Mouse (Mus musculus) intestine, embryonic 15.5 days (tissue): ENCODE data around the gene C130050O18Rik. TPM values are rescaled to one million over a fixed set of nuclear protein-coding genes. Genes with fewer than 3 reads are reported as not detected.

Experiments
- ATAC-seq: fragments of 200-750 bp; cut with Nextera tagmentation; 2 replicates; pipeline ENCODE4 v1.8.0; 2017; ENCODE audit warnings: moderate TSS enrichment, moderate library complexity
- H3K27ac ChIP-seq: fragments of 300-500 bp; sonication (generic); 2 replicates; pipeline ENCODE4 v1.5.1; 2015; ENCODE audit warnings: mild to moderate bottlenecking, inconsistent platforms
- H3K27me3 ChIP-seq: fragments of 300-500 bp; sonication (generic); replicated peaks from 2 replicates; pipeline ENCODE4 v1.6.1; 2015; ENCODE audit warnings: inconsistent platforms
- H3K36me3 ChIP-seq: fragments of 300-500 bp; sonication (generic); 2 replicates; pipeline ENCODE4 v1.6.1; 2015; ENCODE audit warnings: inconsistent platforms
- H3K4me1 ChIP-seq: fragments of 300-500 bp; sonication (generic); replicated peaks from 2 replicates; pipeline ENCODE4 v1.6.1; 2015; ENCODE audit warnings: inconsistent platforms
- H3K4me2 ChIP-seq: fragments of 300-500 bp; sonication (generic); replicated peaks from 2 replicates; pipeline ENCODE4 v1.6.1; 2015; ENCODE audit warnings: mild to moderate bottlenecking, inconsistent platforms
- H3K4me3 ChIP-seq: fragments of 300-500 bp; sonication (generic); replicated peaks from 2 replicates; pipeline ENCODE4 v1.5.1; 2015; ENCODE audit warnings: inconsistent platforms
- H3K9ac ChIP-seq: fragments of 300-500 bp; sonication (generic); 2 replicates; pipeline ENCODE4 v1.6.1; 2015; ENCODE audit warnings: inconsistent platforms
- H3K9me3 ChIP-seq: fragments of 300-500 bp; sonication (generic); 2 replicates; pipeline ENCODE4 v1.6.1; 2016; ENCODE audit warnings: inconsistent platforms
- WGBS: fragments of 180-500 bp; shearing (Covaris S2); methylation state at CpG from one replicate; pipeline ENCODE4 v1.1.7; 2015; 5-methylcytosine and 5-hydroxymethylcytosine counted together
- polyA plus RNA-seq: library from polyadenylated mRNA; unstranded; fragments of >200 nt; fragmentation: Nextera tagmentation; extraction: Ambion mirVana; gene quantifications from 2 replicates; pipeline ENCODE4 v1.2.1, GENCODE M21; 2015

C130050O18Rik gene
- polyA plus RNA-seq, 1 experiment from 2014 or later = 0.85 TPM

DNA sequence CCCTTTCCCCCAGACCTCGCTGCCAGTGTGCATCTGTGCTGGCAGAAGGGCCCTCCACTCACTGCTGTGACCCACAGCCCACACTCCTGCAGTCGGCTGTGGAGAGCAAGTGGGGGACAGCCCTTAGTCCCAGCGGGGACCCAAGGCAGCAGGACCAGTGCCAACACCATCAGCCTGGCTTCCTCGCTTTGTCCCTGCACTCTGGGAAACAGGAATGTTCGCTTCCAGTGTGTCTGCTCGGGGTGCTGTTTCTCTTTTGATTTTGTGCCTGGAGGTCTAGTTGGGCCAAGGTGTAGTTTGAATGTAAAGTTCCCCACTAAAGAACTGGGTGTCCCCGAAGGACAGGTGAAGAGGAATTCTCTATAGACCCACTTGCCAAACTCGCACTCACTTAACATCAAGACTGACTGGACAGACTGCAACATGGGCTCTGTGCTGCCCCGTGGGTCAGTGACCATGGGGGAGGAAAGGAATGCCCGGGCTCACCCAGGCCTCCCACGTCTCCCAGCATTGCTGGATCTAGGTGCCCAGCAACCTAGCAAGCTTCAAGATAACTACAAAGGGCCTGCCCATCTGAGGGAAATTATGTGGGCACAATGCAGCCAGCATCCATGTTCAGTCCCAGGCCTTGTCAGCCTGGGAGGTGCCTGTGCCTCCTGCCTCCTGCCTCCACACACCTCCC is 13.6 kb upstream of the C130050O18Rik start:
- WGBS = 77% methylated on average over 11 of the region's 11 CpGs
- no peak for ATAC-seq
- H3K9ac ChIP-seq = no peak overlapping the region
- no peaks in the 10 kb centered on the region for H3K27me3 ChIP-seq
- H3K4me1 ChIP-seq = peaks cover 22% of the 10 kb centered on the region
- H3K4me3 ChIP-seq = no peak overlapping the region
- H3K9me3 ChIP-seq = no peaks in the 10 kb centered on the region
- H3K36me3 ChIP-seq = no peaks in the 10 kb centered on the region
- H3K27ac ChIP-seq = no peak overlapping the region
- H3K4me2 ChIP-seq = no peak overlapping the region

DNA sequence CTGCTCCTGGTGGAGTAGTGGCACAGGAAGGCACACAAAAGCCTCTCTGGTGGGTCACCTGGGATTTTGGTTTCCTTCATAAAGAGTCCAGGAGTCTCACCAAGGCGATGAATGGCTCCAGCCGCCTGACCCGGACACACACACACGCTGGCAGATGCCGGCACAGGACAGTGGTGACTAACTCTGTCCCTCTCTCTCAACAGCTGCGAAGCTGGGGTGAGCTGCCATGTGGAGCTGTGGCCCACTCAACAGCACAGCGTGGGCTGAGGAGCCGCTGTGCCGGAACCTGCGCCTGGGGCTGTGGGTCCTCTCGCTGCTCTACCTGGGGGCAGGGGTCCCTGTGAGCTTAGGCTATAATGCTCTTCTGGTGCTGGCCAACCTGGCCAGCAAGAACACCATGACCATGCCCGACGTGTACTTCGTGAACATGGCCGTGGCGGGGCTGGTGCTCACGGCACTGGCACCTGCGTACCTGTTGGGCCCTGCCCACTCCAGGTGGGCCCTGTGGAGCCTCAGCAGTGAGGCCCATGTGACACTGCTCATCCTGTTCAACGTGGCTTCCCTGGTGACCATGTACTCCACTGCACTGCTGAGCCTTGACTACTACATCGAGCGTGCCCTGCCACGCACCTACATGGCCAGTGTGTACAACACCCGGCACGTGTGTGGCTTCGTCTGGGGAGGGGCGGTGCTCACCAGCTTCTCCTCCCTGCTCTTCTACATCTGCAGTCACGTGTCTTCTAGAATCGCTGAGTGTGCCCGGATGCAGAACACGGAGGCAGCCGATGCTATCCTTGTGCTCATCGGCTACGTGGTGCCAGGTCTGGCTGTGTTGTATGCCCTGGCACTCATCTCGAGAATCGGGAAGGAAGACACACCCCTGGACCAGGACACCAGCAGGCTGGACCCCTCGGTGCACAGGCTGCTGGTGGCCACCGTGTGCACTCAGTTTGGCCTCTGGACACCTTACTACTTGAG is 12.6 kb upstream of the C130050O18Rik start:
- Histone ChIP-seq H3K9ac (no peak overlapping the region), H3K27me3 (no peaks in the 10 kb centered on the region), H3K4me2 (no peak overlapping the region), H3K36me3 (no peaks in the 10 kb centered on the region), H3K9me3 (no peaks in the 10 kb centered on the region), H3K4me3 (no peak overlapping the region), H3K27ac (no peak overlapping the region), H3K4me1 (peaks cover 22% of the 10 kb centered on the region)
- no peak for ATAC-seq
- WGBS = 91% methylated on average over 37 of the region's 37 CpGs

DNA sequence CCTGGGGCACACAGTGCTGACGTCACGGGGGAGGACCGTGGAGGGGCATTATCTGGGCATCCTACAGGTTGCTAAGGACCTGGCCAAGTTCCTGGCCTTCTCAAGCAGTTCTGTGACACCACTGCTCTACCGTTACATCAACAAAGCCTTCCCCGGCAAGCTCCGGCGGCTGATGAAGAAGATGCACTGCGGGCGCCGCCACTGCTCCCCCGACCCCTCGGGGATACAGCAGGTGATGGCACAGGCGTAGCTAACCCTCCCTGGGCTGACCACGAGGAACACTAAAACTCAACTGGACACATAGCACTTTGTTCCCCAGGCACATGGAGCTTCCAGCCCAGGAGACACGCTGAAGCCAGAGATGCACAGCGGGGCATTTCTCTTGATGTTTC is 11.9 kb upstream of the C130050O18Rik start:
- Histone ChIP-seq H3K27ac (no peak overlapping the region), H3K4me3 (no peak overlapping the region), H3K9ac (no peak overlapping the region), H3K4me1 (peaks cover 20% of the 10 kb centered on the region), H3K4me2 (no peak overlapping the region), H3K9me3 (no peaks in the 10 kb centered on the region), H3K27me3 (no peaks in the 10 kb centered on the region), H3K36me3 (no peaks in the 10 kb centered on the region)
- ATAC-seq = no peak
- WGBS = 92% methylated on average over 16 of the region's 16 CpGs

DNA sequence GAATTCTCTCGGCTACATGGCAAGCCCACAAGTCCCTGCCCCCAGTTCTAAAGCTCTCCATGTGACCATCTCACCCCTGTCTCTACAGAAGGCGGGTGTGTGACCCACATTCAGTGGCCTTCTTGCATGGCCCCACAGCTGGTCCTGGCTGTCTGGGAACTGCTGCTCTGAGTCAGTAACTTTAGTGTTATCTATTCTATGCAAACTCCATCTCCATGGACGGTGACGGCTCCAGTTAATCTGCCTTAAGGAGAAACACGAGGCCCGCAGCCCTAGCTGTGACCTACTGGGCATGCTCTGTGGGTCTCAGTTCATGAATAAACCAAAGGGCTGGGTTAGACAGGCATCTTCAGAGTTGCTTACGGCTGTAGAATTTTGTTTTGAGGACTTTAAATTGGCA is 10.7 kb upstream of the C130050O18Rik start:
- Histone ChIP-seq H3K9me3 (no peaks in the 10 kb centered on the region), H3K9ac (no peak overlapping the region), H3K4me3 (no peak overlapping the region), H3K4me2 (no peak overlapping the region), H3K27me3 (no peaks in the 10 kb centered on the region), H3K4me1 (peaks cover 15% of the 10 kb centered on the region), H3K27ac (no peak overlapping the region), H3K36me3 (no peaks in the 10 kb centered on the region)
- no peak for ATAC-seq
- 66% methylated on average over 7 of the region's 7 CpGs for WGBS

GRCm38 (mm10) chr5:139395528-139395927 is 9.6 kb upstream of the C130050O18Rik start:
- no peaks in the 10 kb centered on the region for H3K9me3 ChIP-seq
- no peaks in the 10 kb centered on the region for H3K27me3 ChIP-seq
- no peak for ATAC-seq
- no peak overlapping the region for H3K4me2 ChIP-seq
- H3K27ac ChIP-seq = no peak overlapping the region
- H3K4me3 ChIP-seq = no peak overlapping the region
- H3K9ac ChIP-seq = no peak overlapping the region
- 89% methylated on average over 4 of the region's 4 CpGs for WGBS
- no peaks in the 10 kb centered on the region for H3K36me3 ChIP-seq
- 0 out of 2 replicates have a peak, but pooled peaks cover 7% of the 10 kb centered on the region for H3K4me1 ChIP-seq

DNA sequence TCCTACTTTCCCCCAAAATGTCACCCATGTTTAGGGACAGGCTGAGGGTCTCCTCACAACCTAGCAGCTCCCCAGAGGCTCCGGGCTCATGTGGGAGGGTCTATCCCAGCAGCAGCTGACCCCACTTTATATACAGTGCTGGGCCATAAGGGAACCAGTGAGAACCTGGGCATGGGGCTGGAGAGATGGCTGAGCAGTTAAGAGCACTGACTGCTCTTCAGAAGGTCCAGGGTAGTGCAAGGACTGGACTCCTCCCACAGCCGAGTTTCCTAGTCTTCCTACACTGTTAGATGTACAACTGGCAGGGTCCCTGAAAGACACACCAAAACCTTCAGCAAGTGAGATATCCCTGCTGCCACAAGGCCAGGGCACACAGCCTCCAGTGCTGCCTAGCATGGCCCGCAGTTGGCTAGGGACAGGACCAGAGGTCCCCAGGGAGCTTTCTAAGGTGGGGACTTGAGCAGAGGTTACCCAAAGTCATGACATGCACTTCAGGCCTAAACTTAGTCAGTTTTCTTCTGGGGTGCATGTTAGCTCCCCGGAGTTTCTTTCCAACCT is 7.6 kb upstream of the C130050O18Rik start:
- Histone ChIP-seq H3K9ac (no peak overlapping the region), H3K4me3 (no peak overlapping the region), H3K27me3 (no peaks in the 10 kb centered on the region), H3K27ac (no peak overlapping the region), H3K9me3 (no peaks in the 10 kb centered on the region), H3K4me2 (no peak overlapping the region), H3K36me3 (no peaks in the 10 kb centered on the region), H3K4me1 (0 out of 2 replicates have a peak, but pooled peaks cover 7% of the 10 kb centered on the region)
- 88% methylated on average over 4 of the region's 4 CpGs for WGBS
- no peak for ATAC-seq

DNA sequence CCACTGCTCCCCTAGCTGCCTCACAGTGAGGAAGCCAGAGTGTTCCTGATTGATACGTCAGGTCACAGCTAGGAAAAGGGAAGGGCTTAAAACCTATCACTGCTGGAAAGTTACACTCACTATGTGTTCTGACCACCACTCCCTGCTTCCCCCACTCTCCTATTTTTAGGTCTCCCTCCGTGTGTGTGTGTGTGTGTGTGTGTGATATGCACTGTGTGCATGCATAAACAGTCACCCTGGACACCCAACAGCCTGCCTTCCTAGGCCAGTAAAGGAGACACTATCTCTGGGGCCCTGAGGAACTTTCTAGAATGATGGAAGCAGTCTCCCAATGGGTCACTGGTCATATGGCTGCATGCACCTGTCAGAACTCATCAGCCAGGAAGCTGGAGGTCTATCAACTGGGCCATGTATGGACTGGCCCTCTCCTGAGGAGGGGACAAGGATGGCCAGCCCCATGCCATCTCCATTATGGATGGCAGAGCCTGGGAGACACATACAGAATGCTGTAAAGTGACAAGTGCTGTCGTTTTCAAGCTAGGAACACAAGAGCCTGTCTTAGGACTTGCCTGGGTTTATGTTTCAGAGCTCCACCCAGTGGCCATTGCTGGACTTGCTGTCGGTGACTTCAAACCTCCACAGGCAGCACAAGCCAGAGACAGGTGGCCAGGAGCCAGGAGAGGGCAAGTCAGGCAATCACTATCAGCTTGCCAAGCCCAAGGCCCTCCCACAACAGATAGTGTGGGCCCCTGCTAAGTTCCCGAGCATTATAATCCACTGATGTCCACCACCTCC is 6.9 kb upstream of the C130050O18Rik start:
- Histone ChIP-seq H3K9ac (no peak overlapping the region), H3K27me3 (no peaks in the 10 kb centered on the region), H3K4me2 (no peak overlapping the region), H3K4me3 (no peak overlapping the region), H3K4me1 (0 out of 2 replicates have a peak, but pooled peaks cover 7% of the 10 kb centered on the region), H3K27ac (no peak overlapping the region), H3K36me3 (no peaks in the 10 kb centered on the region), H3K9me3 (no peaks in the 10 kb centered on the region)
- WGBS = 31% methylated on average over 5 of the region's 5 CpGs
- peak; percentile 74 for ATAC-seq

- no peak overlapping the region for H3K27ac ChIP-seq
- H3K36me3 ChIP-seq = no peaks in the 10 kb centered on the region
- H3K9me3 ChIP-seq = no peaks in the 10 kb centered on the region
- no peak for ATAC-seq
- no peak overlapping the region for H3K9ac ChIP-seq
- H3K27me3 ChIP-seq = no peaks in the 10 kb centered on the region
- no peak overlapping the region for H3K4me3 ChIP-seq
- H3K4me1 ChIP-seq = 0 out of 2 replicates have a peak, but pooled peaks cover 7% of the 10 kb centered on the region
- no peak overlapping the region for H3K4me2 ChIP-seq
- WGBS = 75% methylated on average over 5 of the region's 5 CpGs
Observed at GRCm38 (mm10) chr5:139398786-139399185, 6.3 kb upstream of the C130050O18Rik start.

GRCm38 (mm10) chr5:139399991-139400390 is 5.1 kb upstream of the C130050O18Rik start:
- Histone ChIP-seq H3K27ac (no peak overlapping the region), H3K27me3 (no peaks in the 10 kb centered on the region), H3K4me2 (no peak overlapping the region), H3K9ac (no peak overlapping the region), H3K9me3 (no peaks in the 10 kb centered on the region), H3K4me1 (0 out of 2 replicates have a peak, but pooled peaks cover 7% of the 10 kb centered on the region), H3K4me3 (no peak overlapping the region), H3K36me3 (no peaks in the 10 kb centered on the region)
- ATAC-seq = no peak
- 89% methylated on average over 14 of the region's 14 CpGs for WGBS

GRCm38 (mm10) chr5:139402106-139402505 is 3.0 kb upstream of the C130050O18Rik start:
- Histone ChIP-seq H3K36me3 (no peaks in the 10 kb centered on the region), H3K27ac (no peak overlapping the region), H3K4me1 (0 out of 2 replicates have a peak, but pooled peaks cover 7% of the 10 kb centered on the region), H3K9me3 (no peaks in the 10 kb centered on the region), H3K27me3 (no peaks in the 10 kb centered on the region), H3K9ac (no peak overlapping the region), H3K4me2 (no peak overlapping the region), H3K4me3 (no peak overlapping the region)
- no peak for ATAC-seq
- WGBS = 95% methylated on average over 2 of the region's 2 CpGs

- ATAC-seq = no peak
- WGBS = 84% methylated on average over 8 of the region's 8 CpGs
Observed at GRCm38 (mm10) chr5:139403692-139404260, 1.3 kb upstream of the C130050O18Rik start.

More at GRCm38 (mm10) chr5:139403692-139404260, 1.3 kb upstream of the C130050O18Rik start:
- Histone ChIP-seq H3K4me1 (0 out of 2 replicates have a peak, but pooled peaks cover under 1% of the 10 kb centered on the region), H3K4me2 (no peak overlapping the region), H3K27me3 (no peaks in the 10 kb centered on the region), H3K36me3 (no peaks in the 10 kb centered on the region), H3K4me3 (no peak overlapping the region), H3K9me3 (no peaks in the 10 kb centered on the region), H3K27ac (no peak overlapping the region), H3K9ac (no peak overlapping the region)
